Mouse (Mus musculus): ENCODE results near the gene Snu13.

DNA sequence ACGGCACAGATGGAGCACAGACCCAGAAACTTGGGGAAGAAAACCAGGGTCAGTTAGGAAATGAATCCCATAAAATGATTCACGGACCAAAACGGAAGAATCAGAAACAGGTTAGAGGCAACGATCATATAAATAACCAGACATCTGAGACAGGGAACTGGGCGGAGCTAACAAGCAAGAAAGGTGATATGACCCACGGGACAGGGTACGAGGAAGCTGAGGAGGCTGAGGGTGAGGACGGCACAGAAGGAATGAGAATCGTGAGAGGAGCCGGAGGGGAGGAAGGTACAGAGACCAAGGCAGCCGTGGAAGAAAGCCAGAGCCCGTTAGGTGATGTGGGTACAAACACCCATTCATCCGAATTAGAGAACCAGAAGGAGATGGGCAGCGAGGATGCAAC lies 16.5 kb upstream of the Snu13 start:
- TF ChIP-seq CHD2 (IDR thresholded peaks at IDR 0.05; ENCODE audit: low read depth, low read length) (no peak), ZNF384 (IDR thresholded peaks at IDR 0.05; ENCODE audit: low read depth, low read length) (no peak), ZC3H11A (IDR thresholded peaks at IDR 0.05; ENCODE audit: borderline replicate concordance, low read depth, low read length) (no peak)

Measured in ES-E14 (cell line).